7 mouse cellular contexts compared by ENCODE assay signal in the genomic region with DNA sequence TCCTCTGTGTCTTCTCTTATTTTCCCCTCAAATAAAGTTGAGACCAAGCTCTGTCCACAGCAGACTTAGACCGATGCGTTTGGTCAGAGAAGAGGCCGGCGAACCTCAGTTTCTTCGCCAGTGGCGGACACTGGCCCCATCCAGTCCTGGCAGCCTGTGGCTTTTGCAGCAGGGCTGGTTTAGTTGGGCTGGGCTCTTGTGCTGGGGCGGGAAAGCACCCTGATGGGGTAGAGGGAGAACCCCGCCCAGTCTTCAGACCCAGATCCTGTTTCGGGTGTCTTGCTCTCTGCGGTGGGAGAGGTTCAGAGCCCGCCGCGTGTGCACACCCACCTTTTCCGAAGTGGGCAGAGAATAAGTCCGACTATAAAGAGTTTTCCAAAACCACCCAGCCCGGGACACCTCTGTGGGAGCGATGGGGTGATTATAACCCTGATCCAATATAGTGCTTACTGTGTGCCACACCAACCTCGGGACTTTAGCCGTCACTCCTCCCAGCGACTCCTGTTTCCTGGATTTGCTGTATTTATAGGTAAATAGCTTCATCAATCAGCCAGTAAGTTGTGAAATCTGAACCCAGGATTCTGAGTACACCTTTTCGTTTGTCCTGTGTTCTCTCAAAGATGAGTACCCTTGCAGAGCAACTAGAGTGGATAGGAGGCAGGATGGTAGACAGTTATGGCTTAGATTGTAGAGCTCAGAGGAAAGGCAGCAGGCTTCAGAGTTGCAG. TPM values are rescaled to one million over a fixed set of nuclear protein-coding genes. Genes with fewer than 3 reads are reported as not detected.
DNase-seq lines count a peak whose midpoint lies in the region; ATAC-seq and TF ChIP-seq lines count a peak whose summit lies in the region.

No protein-coding gene starts in this region.

- intact Hi-C loops in heart, adult 2 months (cut with DNase I) = loop anchor here (2.0 to 10.0 kb wide), 2 partner anchors 29 to 1139 kb away; a partner anchor contains a TSS
- intact Hi-C loops in left cerebral cortex, postnatal 36 days (cut with DNase I) = no loop called here

- H3K4me2 ChIP-seq in limb, embryonic 12.5 days = peak overlapping the region; percentile 99
- H3K4me2 ChIP-seq in midbrain, embryonic 13.5 days (replicated peaks) = peak overlapping the region; percentile 92

- peak overlapping the region; percentile 94 for H3K9ac ChIP-seq in heart, adult 2 months (ENCODE audit: low read depth, low read length)
- H3K9ac ChIP-seq in limb, embryonic 12.5 days (replicated peaks) = no peak overlapping the region
- peak overlapping the region; percentile 85; the same call in 1 of the 2 replicates for H3K9ac ChIP-seq in midbrain, embryonic 13.5 days (replicated peaks)

- WGBS in heart, adult 2 months = 24% methylated on average over 21 of the region's 21 CpGs
- WGBS in limb, embryonic 12.5 days = 4% methylated on average over 21 of the region's 21 CpGs
- WGBS in midbrain, embryonic 13.5 days = 5% methylated on average over 21 of the region's 21 CpGs

- no peaks in the 10 kb centered on the region for H3K27me3 ChIP-seq in heart, adult 2 months (ENCODE audit: control insufficient read depth, insufficient read depth, low read length)
- H3K27me3 ChIP-seq in limb, embryonic 12.5 days = peaks cover 61% of the 10 kb centered on the region
- peaks cover 60% of the 10 kb centered on the region for H3K27me3 ChIP-seq in midbrain, embryonic 13.5 days

- no peak for ATAC-seq in limb, embryonic 12.5 days (ENCODE audit: insufficient number of reproducible peaks, insufficient read depth, low FRiP score, low TSS enrichment, low read depth)
- no peak for ATAC-seq in midbrain, embryonic 13.5 days

- no peaks in the 10 kb centered on the region for H3K79me2 ChIP-seq in heart, adult 2 months (replicated peaks; ENCODE audit: control insufficient read depth, insufficient read depth, low read length)

- no peaks in the 10 kb centered on the region for H3K9me3 ChIP-seq in limb, embryonic 12.5 days
- H3K9me3 ChIP-seq in midbrain, embryonic 13.5 days = no peaks in the 10 kb centered on the region

- H3K36me3 ChIP-seq in heart, adult 2 months (ENCODE audit: control insufficient read depth, insufficient read depth, low read length) = no peaks in the 10 kb centered on the region
- H3K36me3 ChIP-seq in limb, embryonic 12.5 days = no peaks in the 10 kb centered on the region
- no peaks in the 10 kb centered on the region for H3K36me3 ChIP-seq in midbrain, embryonic 13.5 days

- peaks cover 2% of the 10 kb centered on the region; the same call in 1 of the 2 replicates for H3K4me1 ChIP-seq in heart, adult 2 months (ENCODE audit: control insufficient read depth, insufficient read depth, low read length)
- peaks cover 33% of the 10 kb centered on the region for H3K4me1 ChIP-seq in limb, embryonic 12.5 days (replicated peaks)
- peaks cover 42% of the 10 kb centered on the region for H3K4me1 ChIP-seq in midbrain, embryonic 13.5 days (replicated peaks)

- peak overlapping the region; percentile 76 for H3K4me3 ChIP-seq in heart, adult 2 months
- H3K4me3 ChIP-seq in limb, embryonic 12.5 days (replicated peaks) = peak overlapping the region; percentile 72
- peak overlapping the region; percentile 72 for H3K4me3 ChIP-seq in midbrain, embryonic 13.5 days (replicated peaks)

- peak; percentile 41 to 50 for DNase-seq in CD8-positive naive resting alpha-beta T cell, adult 2 months (ENCODE audit: low read depth in 2 of 2, low spot score in 2 of 2)
- peak; percentile 46 for DNase-seq in ZHBTc4 (ENCODE audit: low read depth, low spot score)
- peak; percentile 53 to 68 for DNase-seq in heart, adult 2 months
- DNase-seq in testis, postnatal 10 days (ENCODE audit: low spot score) = peak; percentile 49
- DNase-seq in left cerebral cortex, postnatal 36 days (ENCODE audit: low spot score in 2 of 2) = no peak

- no peak for TF ChIP-seq POLR2A in heart, adult 2 months (IDR thresholded peaks at IDR 0.05; ENCODE audit: insufficient read depth, low read depth, low read length)

- no peak for TF ChIP-seq CTCF in heart, adult 2 months (IDR thresholded peaks at IDR 0.05)

- no peak overlapping the region for H3K27ac ChIP-seq in heart, adult 2 months
- no peak overlapping the region for H3K27ac ChIP-seq in limb, embryonic 12.5 days
- no peak overlapping the region for H3K27ac ChIP-seq in midbrain, embryonic 13.5 days

- no peak for TF ChIP-seq EP300 in heart, adult 2 months (IDR thresholded peaks at IDR 0.05; ENCODE audit: insufficient read depth, low read depth, low read length)

RNA-seq across cellular contexts. Expression of a gene that starts 1.2 kb away (rescaled TPM):
- total RNA-seq in heart, adult 2 months (2021) = 10 to 100 TPM; 20.9 to 23.2 TPM
- 21.3 and 28.8 TPM in 2 replicates for polyA plus RNA-seq in heart, adult 2 months (2012; rRNA removed)
- polyA plus RNA-seq in limb, embryonic 12.5 days (2016; fragmentation: Nextera tagmentation; extraction: Ambion mirVana) = 4.4 and 4.9 TPM in 2 replicates
- polyA plus RNA-seq in midbrain, embryonic 13.5 days (2015; fragmentation: Nextera tagmentation; extraction: Ambion mirVana) = 2.8 and 4.3 TPM in 2 replicates
- total RNA-seq in left cerebral cortex, postnatal 36 days (2021) = 10 to 100 TPM; 13.1 to 14.7 TPM

RNA-seq across cellular contexts. Expression of a gene that starts 18.2 kb away (rescaled TPM):
- total RNA-seq in heart, adult 2 months (2021) = 10 to 100 TPM; 48.3 to 59.4 TPM
- polyA plus RNA-seq in heart, adult 2 months (2012; rRNA removed) = 60.3 and 79.7 TPM in 2 replicates
- polyA plus RNA-seq in limb, embryonic 12.5 days (2016; fragmentation: Nextera tagmentation; extraction: Ambion mirVana) = 67.2 and 75.4 TPM in 2 replicates
- 52.6 and 54.7 TPM in 2 replicates for polyA plus RNA-seq in midbrain, embryonic 13.5 days (2015; fragmentation: Nextera tagmentation; extraction: Ambion mirVana)
- 10 to 100 TPM; 50.3 to 55.8 TPM for total RNA-seq in left cerebral cortex, postnatal 36 days (2021)

Comparison
In these comparisons a context has a peak if more than half of its experiments do, and no peak if none do; other contexts are left out.
1. DNase-seq: peak in CD8-positive naive resting alpha-beta T cell, adult 2 months (2 of 2), ZHBTc4 (single experiment), heart, adult 2 months (2 of 2) and testis, postnatal 10 days (single experiment); none in left cerebral cortex, postnatal 36 days (0 of 2).
2. Peak in every context shown above with its lines, with median percentiles within 50 percentile points of each other: H3K4me3 ChIP-seq.